Mouse (Mus musculus) olfactory bulb, adult 2 months (tissue): Measurements from ENCODE around the gene Crispld2.

Source experiments
- CTCF ChIP-seq: fragments of 200-500 bp; IDR thresholded peaks from 2 replicates; pipeline ENCODE4 v1.5.1; 2012; ENCODE audit warnings: low read depth, mild to moderate bottlenecking, low read length, moderate library complexity; ENCODE audit not compliant: insufficient read depth
- POLR2A ChIP-seq: fragments of 200-500 bp; IDR thresholded peaks from 2 replicates; pipeline ENCODE4 v1.6.1; 2012; ENCODE audit warnings: mild to moderate bottlenecking, low read depth, low read length, moderate library complexity; ENCODE audit not compliant: insufficient read depth

DNA sequence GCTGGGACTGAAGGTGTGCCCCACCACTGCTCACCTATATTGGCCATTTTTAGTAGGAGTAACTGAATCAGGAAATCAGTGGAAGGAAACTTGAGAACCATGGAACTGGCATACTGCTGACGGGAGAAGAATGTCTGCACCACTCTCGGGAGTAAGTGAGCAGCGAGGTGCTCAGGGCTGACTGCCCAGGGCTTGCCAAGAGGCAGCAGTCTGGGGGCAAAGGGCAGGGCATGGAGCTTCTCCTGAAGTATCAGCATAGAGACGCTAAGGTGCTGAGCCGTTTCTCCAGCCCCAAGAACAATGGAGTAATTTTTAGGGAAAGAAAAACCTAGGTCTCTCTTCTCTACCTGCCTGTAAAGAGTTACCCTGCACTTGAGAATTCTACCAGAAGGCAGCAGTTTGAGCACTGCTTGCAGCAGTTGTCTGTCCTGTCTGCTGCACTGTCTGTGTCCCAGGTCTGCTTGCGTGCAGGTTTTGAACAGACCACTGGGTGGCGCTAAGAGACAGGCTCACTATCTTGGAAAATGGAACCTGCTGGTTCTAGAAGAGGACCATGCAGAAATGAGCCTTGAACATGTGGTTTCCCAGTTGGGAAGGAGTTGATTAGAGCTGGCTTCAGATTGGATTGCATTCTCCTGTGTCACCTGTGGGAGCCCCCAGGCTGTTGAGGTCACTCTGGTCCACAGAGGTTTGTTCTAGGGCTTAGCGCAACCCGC is 48.0 kb upstream of the Crispld2 start:
- TF ChIP-seq POLR2A (no peak), CTCF (peak; percentile 57; the same call in 1 of the 2 replicates)
